Mouse (Mus musculus) embryonic facial prominence, embryonic 15.5 days (tissue): Measurements from ENCODE around the gene Olfr612. TPM values are rescaled to one million over a fixed set of nuclear protein-coding genes. Genes with fewer than 3 reads are reported as not detected.
"Not testable (repeated sequence)": the region's sequence is repeated elsewhere in the genome, so short reads cannot be mapped to it uniquely, and the experiment has no call there.

ENCODE experiments used
- ATAC-seq: fragments of 200-750 bp; cut with Nextera tagmentation; 2 replicates; pipeline ENCODE4 v1.8.0; 2017; ENCODE audit warnings: low read depth, moderate TSS enrichment; ENCODE audit not compliant: insufficient number of reproducible peaks, low FRiP score, low TSS enrichment
- H3K27ac ChIP-seq: fragments of 300-500 bp; sonication (generic); replicated peaks from 2 replicates; pipeline ENCODE4 v1.5.1; 2015; ENCODE audit warnings: mild to moderate bottlenecking, inconsistent platforms
- H3K27me3 ChIP-seq: fragments of 300-500 bp; sonication (generic); 2 replicates; pipeline ENCODE4 v1.6.1; 2015; ENCODE audit warnings: inconsistent platforms
- H3K36me3 ChIP-seq: fragments of 300-500 bp; sonication (generic); 2 replicates; pipeline ENCODE4 v1.6.1; 2015; ENCODE audit warnings: mild to moderate bottlenecking, inconsistent platforms
- H3K4me1 ChIP-seq: fragments of 300-500 bp; sonication (generic); 2 replicates; pipeline ENCODE4 v1.6.1; 2015; ENCODE audit warnings: inconsistent platforms
- H3K4me2 ChIP-seq: fragments of 300-500 bp; sonication (generic); replicated peaks from 2 replicates; pipeline ENCODE4 v1.6.1; 2015; ENCODE audit warnings: mild to moderate bottlenecking, inconsistent platforms
- H3K4me3 ChIP-seq: fragments of 300-500 bp; sonication (generic); replicated peaks from 2 replicates; pipeline ENCODE4 v1.5.1; 2015; ENCODE audit warnings: mild to moderate bottlenecking, inconsistent platforms
- H3K9ac ChIP-seq: fragments of 300-500 bp; sonication (generic); 2 replicates; pipeline ENCODE4 v1.6.1; 2015; ENCODE audit warnings: inconsistent platforms
- H3K9me3 ChIP-seq: fragments of 300-500 bp; sonication (generic); replicated peaks from 2 replicates; pipeline ENCODE4 v1.6.1; 2016; ENCODE audit warnings: inconsistent platforms
- WGBS: fragments of 180-500 bp; shearing (Covaris S2); methylation state at CpG from one replicate; pipeline ENCODE4 v1.1.7; 2015; 5-methylcytosine and 5-hydroxymethylcytosine counted together
- microRNA-seq: library from miRNA; unstranded; fragments of <30 nt; microRNA quantifications from one replicate; pipeline ENCODE4, GENCODE M21; 2016; ENCODE audit warnings: borderline number of aligned reads
- polyA plus RNA-seq: library from polyadenylated mRNA; unstranded; fragments of >200 nt; fragmentation: Nextera tagmentation; extraction: Ambion mirVana; gene quantifications from 2 replicates; pipeline ENCODE4 v1.2.1, GENCODE M21; 2015

The Olfr612 gene
- polyA plus RNA-seq: 0.26 and 0.27 TPM in 2 replicates

GRCm38 (mm10) chr7:103542617-103543016, at the start of gene Olfr612:
Gene Olfr612, minus strand, starts transcription at chr7:103542717.
- H3K27me3 ChIP-seq, H3K9me3 ChIP-seq, H3K27ac ChIP-seq, H3K9ac ChIP-seq, H3K36me3 ChIP-seq, H3K4me1 ChIP-seq, H3K4me2 ChIP-seq, H3K4me3 ChIP-seq, ATAC-seq: not testable (repeated sequence)
- 76% methylated on average over 2 of the region's 2 CpGs for WGBS

GRCm38 (mm10) chr7:103589803-103590202, 47.3 kb upstream of the Olfr612 start, which contains the start of gene Olfr618:
Gene Olfr618, plus strand, starts transcription at chr7:103590103.
- no peaks in the 10 kb centered on the region for H3K9me3 ChIP-seq
- H3K36me3 ChIP-seq: no peaks in the 10 kb centered on the region
- no peaks in the 10 kb centered on the region for H3K27me3 ChIP-seq
- no peak within 1 kb of the TSS for H3K4me3 ChIP-seq
- H3K9ac ChIP-seq: no peak within 1 kb of the TSS
- no peaks in the 10 kb centered on the region for H3K4me1 ChIP-seq
- 52% methylated on average over 2 of the region's 2 CpGs for WGBS
- H3K27ac ChIP-seq: no peak within 1 kb of the TSS
- no peak for ATAC-seq
- H3K4me2 ChIP-seq: no peak within 1 kb of the TSS

GRCm38 (mm10) chr7:103572761-103573160, 30.2 kb upstream of the Olfr612 start, which contains the start of gene Olfr617:
Gene Olfr617, plus strand, starts transcription at chr7:103573061.
- H3K27ac ChIP-seq: no peak within 1 kb of the TSS
- no peak for ATAC-seq
- no peaks in the 10 kb centered on the region for H3K4me1 ChIP-seq
- no peak within 1 kb of the TSS for H3K9ac ChIP-seq
- no peaks in the 10 kb centered on the region for H3K27me3 ChIP-seq
- H3K36me3 ChIP-seq: no peaks in the 10 kb centered on the region
- H3K9me3 ChIP-seq: no peaks in the 10 kb centered on the region
- H3K4me2 ChIP-seq: no peak within 1 kb of the TSS
- H3K4me3 ChIP-seq: no peak within 1 kb of the TSS
- 82% methylated on average over 1 of the region's 1 CpGs for WGBS

GRCm38 (mm10) chr7:103569043-103569442, 26.5 kb upstream of the Olfr612 start, which contains the start of gene Olfr616:
Gene Olfr616, minus strand, starts transcription at chr7:103569143.
- H3K27me3 ChIP-seq: no peaks in the 10 kb centered on the region
- no peak within 1 kb of the TSS for H3K9ac ChIP-seq
- WGBS: 76% methylated on average over 3 of the region's 3 CpGs
- H3K27ac ChIP-seq: no peak within 1 kb of the TSS
- ATAC-seq: no peak
- no peaks in the 10 kb centered on the region for H3K36me3 ChIP-seq
- H3K9me3 ChIP-seq: no peaks in the 10 kb centered on the region
- no peaks in the 10 kb centered on the region for H3K4me1 ChIP-seq
- no peak within 1 kb of the TSS for H3K4me3 ChIP-seq
- no peak within 1 kb of the TSS for H3K4me2 ChIP-seq

- Histone ChIP-seq H3K4me1 (no peaks in the 10 kb centered on the region), H3K4me2 (no peak within 1 kb of the TSS), H3K36me3 (no peaks in the 10 kb centered on the region), H3K4me3 (no peak within 1 kb of the TSS), H3K9me3 (no peaks in the 10 kb centered on the region), H3K9ac (no peak within 1 kb of the TSS), H3K27ac (no peak within 1 kb of the TSS), H3K27me3 (no peaks in the 10 kb centered on the region)
- no peak for ATAC-seq
- WGBS: 75% methylated on average over 2 of the region's 2 CpGs
Measured at GRCm38 (mm10) chr7:103555779-103556178, 13.3 kb upstream of the Olfr612 start, which contains the start of gene Olfr615. Gene Olfr615, plus strand, starts transcription at chr7:103556079.

- Histone ChIP-seq H3K27ac (no peak within 1 kb of the TSS), H3K9me3 (no peaks in the 10 kb centered on the region), H3K4me2 (no peak within 1 kb of the TSS), H3K36me3 (no peaks in the 10 kb centered on the region), H3K9ac (no peak within 1 kb of the TSS), H3K27me3 (no peaks in the 10 kb centered on the region), H3K4me1 (no peaks in the 10 kb centered on the region), H3K4me3 (no peak within 1 kb of the TSS)
- ATAC-seq: no peak
- WGBS: 80% methylated on average over 2 of the region's 2 CpGs
Measured at GRCm38 (mm10) chr7:103547774-103548173, 5.3 kb upstream of the Olfr612 start, which contains the start of gene Olfr613. Gene Olfr613, plus strand, starts transcription at chr7:103548074.

GRCm38 (mm10) chr7:103520746-103521145, 21.8 kb downstream of the Olfr612 start, which contains the start of gene Olfr611:
Gene Olfr611, minus strand, starts transcription at chr7:103520846.
- 78% methylated on average over 1 of the region's 1 CpGs for WGBS
- not testable (repeated sequence) for H3K36me3 ChIP-seq, H3K9ac ChIP-seq, H3K4me2 ChIP-seq, H3K27me3 ChIP-seq, H3K4me3 ChIP-seq, ATAC-seq, H3K9me3 ChIP-seq, H3K27ac ChIP-seq, H3K4me1 ChIP-seq

- Histone ChIP-seq H3K36me3 (no peaks in the 10 kb centered on the region), H3K9ac (no peak within 1 kb of the TSS), H3K4me3 (no peak within 1 kb of the TSS), H3K27ac (no peak within 1 kb of the TSS), H3K9me3 (no peaks in the 10 kb centered on the region), H3K4me1 (no peaks in the 10 kb centered on the region), H3K4me2 (no peak within 1 kb of the TSS), H3K27me3 (no peaks in the 10 kb centered on the region)
- ATAC-seq: no peak
- 86% methylated on average over 2 of the region's 2 CpGs for whole genome bisulfite sequencing
Measured at GRCm38 (mm10) chr7:103512022-103512421, 30.5 kb downstream of the Olfr612 start, which contains the start of gene Olfr610. Gene Olfr610, minus strand, starts transcription at chr7:103512122.

- H3K27ac ChIP-seq: no peak within 1 kb of the TSS
- WGBS: 49% methylated on average over 1 of the region's 1 CpGs
- no peak for ATAC-seq
Measured at GRCm38 (mm10) chr7:103497962-103498361, 44.6 kb downstream of the Olfr612 start, which contains the start of gene Olfr609. Gene Olfr609, minus strand, starts transcription at chr7:103498062.

More at GRCm38 (mm10) chr7:103497962-103498361, 44.6 kb downstream of the Olfr612 start, which contains the start of gene Olfr609:
- Histone ChIP-seq H3K27me3 (no peaks in the 10 kb centered on the region), H3K4me3 (no peak within 1 kb of the TSS), H3K9ac (no peak within 1 kb of the TSS), H3K4me1 (no peaks in the 10 kb centered on the region), H3K9me3 (no peaks in the 10 kb centered on the region), H3K36me3 (no peaks in the 10 kb centered on the region), H3K4me2 (no peak within 1 kb of the TSS)

Small RNAs within 50 kb of the gene (microRNA-seq; reads per million reads assigned to microRNA genes)
- gene Gm26506: not detected

Other genes starting within 250 kb of the Olfr612 start
- not detected in 2 replicates for gene Olfr596, start 237.1 kb downstream of the Olfr612 start, polyA plus RNA-seq
- gene Olfr597, start 226.4 kb downstream of the Olfr612 start, polyA plus RNA-seq: 0.15 TPM in 1 of 2 replicates, not detected in the other
- gene Olfr598, start 219.1 kb downstream of the Olfr612 start, polyA plus RNA-seq: 0.12 and 0.55 TPM in 2 replicates
- gene Olfr599, start 206.8 kb downstream of the Olfr612 start, polyA plus RNA-seq: not detected in 2 replicates
- gene Olfr600, start 193.0 kb downstream of the Olfr612 start, polyA plus RNA-seq: not detected in 2 replicates
- 0.22 and 0.43 TPM in 2 replicates for gene Olfr601, start 180.1 kb downstream of the Olfr612 start, polyA plus RNA-seq
- not detected in 2 replicates for gene Olfr603, start 156.5 kb downstream of the Olfr612 start, polyA plus RNA-seq
- gene Usp17lc, start 127.6 kb downstream of the Olfr612 start, polyA plus RNA-seq: not detected in 2 replicates
- not detected in 2 replicates for gene Olfr605, start 97.3 kb downstream of the Olfr612 start, polyA plus RNA-seq
- gene Olfr606, start 93.7 kb downstream of the Olfr612 start, polyA plus RNA-seq: 0.16 TPM in 1 of 2 replicates, not detected in the other
- 0.18 TPM in 1 of 2 replicates, not detected in the other for gene Olfr607, start 78.6 kb downstream of the Olfr612 start, polyA plus RNA-seq
- gene Olfr608, start 72.8 kb downstream of the Olfr612 start, polyA plus RNA-seq: 0.14 and 0.25 TPM in 2 replicates
- not detected in 2 replicates for gene Olfr609, start 44.7 kb downstream of the Olfr612 start, polyA plus RNA-seq
- 0.28 TPM in 1 of 2 replicates, not detected in the other for gene Olfr610, start 30.6 kb downstream of the Olfr612 start, polyA plus RNA-seq
- not detected in 2 replicates for gene Olfr611, start 21.9 kb downstream of the Olfr612 start, polyA plus RNA-seq
- 0.08 and 0.11 TPM in 2 replicates for gene Olfr613, start 5.4 kb upstream of the Olfr612 start, polyA plus RNA-seq
- 0.25 and 0.29 TPM in 2 replicates for gene Olfr615, start 13.4 kb upstream of the Olfr612 start, polyA plus RNA-seq
- gene Olfr616, start 26.4 kb upstream of the Olfr612 start, polyA plus RNA-seq: 0.11 TPM in 2 replicates
- not detected in 2 replicates for gene Olfr617, start 30.3 kb upstream of the Olfr612 start, polyA plus RNA-seq
- gene Olfr618, start 47.4 kb upstream of the Olfr612 start, polyA plus RNA-seq: 0.07 TPM in 1 of 2 replicates, not detected in the other
- gene Olfr619, start 57.9 kb upstream of the Olfr612 start, polyA plus RNA-seq: 0.20 TPM in 1 of 2 replicates, not detected in the other
- gene Olfr620, start 69.8 kb upstream of the Olfr612 start, polyA plus RNA-seq: 0.21 and 0.24 TPM in 2 replicates
- 0.29 and 0.68 TPM in 2 replicates for gene Olfr622, start 100.0 kb upstream of the Olfr612 start, polyA plus RNA-seq
- not detected in 2 replicates for gene Olfr623, start 121.0 kb upstream of the Olfr612 start, polyA plus RNA-seq
- gene Olfr624, start 128.5 kb upstream of the Olfr612 start, polyA plus RNA-seq: 0.04 and 0.07 TPM in 2 replicates
- gene Olfr625-ps1, start 140.0 kb upstream of the Olfr612 start, polyA plus RNA-seq: not detected in 2 replicates
- 0.17 TPM in 1 of 2 replicates, not detected in the other for gene Olfr243, start 172.0 kb upstream of the Olfr612 start, polyA plus RNA-seq
- not detected in 2 replicates for gene Olfr628, start 187.7 kb upstream of the Olfr612 start, polyA plus RNA-seq
- 0.09 TPM in 1 of 2 replicates, not detected in the other for gene Olfr629, start 202.2 kb upstream of the Olfr612 start, polyA plus RNA-seq
- gene Olfr630, start 214.6 kb upstream of the Olfr612 start, polyA plus RNA-seq: not detected in 2 replicates
- gene Olfr69, start 228.9 kb upstream of the Olfr612 start, polyA plus RNA-seq: 0.25 and 0.43 TPM in 2 replicates
- 0.12 TPM in 1 of 2 replicates, not detected in the other for gene Olfr68, start 237.0 kb upstream of the Olfr612 start, polyA plus RNA-seq
- not detected in 2 replicates for gene Olfr67, start 249.1 kb upstream of the Olfr612 start, polyA plus RNA-seq